In the genomic region with DNA sequence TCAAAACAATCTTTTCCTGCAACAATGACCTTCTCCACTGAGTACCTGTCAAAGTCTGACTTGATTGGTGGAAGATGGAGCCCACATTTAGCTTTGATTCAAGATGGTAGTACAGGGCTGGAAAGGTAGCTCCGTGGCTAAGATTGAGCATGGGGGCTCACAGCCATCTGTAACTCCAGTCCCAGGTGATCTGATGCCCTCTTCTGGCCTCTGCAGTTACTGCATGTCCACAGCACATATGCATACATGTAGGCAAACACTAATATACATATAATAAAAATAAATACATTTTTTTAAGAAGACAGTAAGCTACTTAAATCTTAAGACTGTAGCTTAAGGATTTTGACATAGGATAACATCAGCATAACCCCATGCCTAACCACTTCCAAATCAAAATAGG, we compare ENCODE assay signal across 12 mouse cellular contexts.
DNase-seq lines count a peak whose midpoint lies in the region; TF ChIP-seq lines count a peak whose summit lies in the region.
"Had no signal": no experiment of that assay in that cellular context is flagged by ENCODE, and none has a peak within 500 bp of the region (broad histone marks: within the 10 kb centered on the region; RNA-seq: fewer than 3 reads in every experiment).

No protein-coding gene starts in this region.

- no peak overlapping the region for H3K4me3 ChIP-seq in embryonic fibroblast, embryonic 13.5 days (ENCODE audit: insufficient read depth, low read length)
- H3K4me3 ChIP-seq: heart, embryonic 13.5 days; liver, embryonic 15.5 days; midbrain, embryonic 12.5 days had no signal

- TF ChIP-seq POLR2A in embryonic fibroblast, embryonic 13.5 days (IDR thresholded peaks at IDR 0.05; ENCODE audit: low read depth, low read length) = no peak

- H3K4me1 ChIP-seq in embryonic fibroblast, embryonic 13.5 days (ENCODE audit: control insufficient read depth, insufficient read depth, low read length) = 0 out of 2 replicates have a peak, but pooled peaks cover 4% of the 10 kb centered on the region
- H3K4me1 ChIP-seq: liver, embryonic 15.5 days had no signal

- no peak overlapping the region for H3K27ac ChIP-seq in embryonic fibroblast, embryonic 13.5 days (ENCODE audit: insufficient read depth, low read length)
- H3K27ac ChIP-seq: heart, embryonic 13.5 days; hindbrain, embryonic 14.5 days; liver, embryonic 15.5 days; midbrain, embryonic 12.5 days had no signal

- peak; percentile 66 to 75 for DNase-seq in cerebellum, postnatal 14 days
- no peak for DNase-seq in cerebellum, adult 9-11 months
- peak; percentile 11 for DNase-seq in layer of hippocampus, adult 11-12 months (ENCODE audit: low spot score)
- no peak for DNase-seq in layer of hippocampus, postnatal 36 days
- peak; percentile 39 for DNase-seq in right cerebral cortex, postnatal 14 days
- no peak for DNase-seq in right cerebral cortex, postnatal 25 days
- DNase-seq in urinary bladder, postnatal 25 days (ENCODE audit: low spot score) = no peak

- 0 out of 2 replicates have a peak, but pooled peaks have one; percentile 6 for TF ChIP-seq CTCF in embryonic fibroblast, embryonic 13.5 days (IDR thresholded peaks at IDR 0.05; ENCODE audit: borderline replicate concordance, insufficient read depth, low read length)

Comparison
In these comparisons a context has a peak if more than half of its experiments do, and no peak if none do; other contexts are left out.
1. DNase-seq: peak in cerebellum, postnatal 14 days (2 of 2), layer of hippocampus, adult 11-12 months (single experiment) and right cerebral cortex, postnatal 14 days (single experiment); none in cerebellum, adult 9-11 months (single experiment), layer of hippocampus, postnatal 36 days (0 of 2), right cerebral cortex, postnatal 25 days (single experiment) and urinary bladder, postnatal 25 days (single experiment).